Mouse (Mus musculus) forebrain, embryonic 12.5 days (tissue): Measurements from ENCODE around the gene Tcl1b1. TPM values are rescaled to one million over a fixed set of nuclear protein-coding genes. Genes with fewer than 3 reads are reported as not detected.

Source experiments
- ATAC-seq: fragments of 200-750 bp; cut with Nextera tagmentation; 2 replicates; pipeline ENCODE4 v1.8.0; 2017; ENCODE audit warnings: moderate TSS enrichment; ENCODE audit not compliant: low FRiP score
- H3K27ac ChIP-seq: fragments of 300-500 bp; sonication (generic); 2 replicates; pipeline ENCODE4 v1.5.1; 2016; ENCODE audit warnings: mild to moderate bottlenecking
- H3K27me3 ChIP-seq: fragments of 300-500 bp; sonication (generic); 2 replicates; pipeline ENCODE4 v1.6.1; 2016; ENCODE audit warnings: mild to moderate bottlenecking
- H3K36me3 ChIP-seq: fragments of 300-500 bp; sonication (generic); replicated peaks from 2 replicates; pipeline ENCODE4 v1.6.1; 2016; ENCODE audit warnings: mild to moderate bottlenecking
- H3K4me1 ChIP-seq: fragments of 300-500 bp; sonication (generic); 2 replicates; pipeline ENCODE4 v1.6.1; 2016
- H3K4me2 ChIP-seq: fragments of 300-500 bp; sonication (generic); 2 replicates; pipeline ENCODE4 v1.6.1; 2016; ENCODE audit warnings: mild to moderate bottlenecking, moderate library complexity
- H3K4me3 ChIP-seq: fragments of 300-500 bp; sonication (generic); replicated peaks from 2 replicates; pipeline ENCODE4 v1.5.1; 2016; ENCODE audit warnings: mild to moderate bottlenecking
- H3K9ac ChIP-seq: fragments of 300-500 bp; sonication (generic); 2 replicates; pipeline ENCODE4 v1.6.1; 2016; ENCODE audit warnings: mild to moderate bottlenecking
- H3K9me3 ChIP-seq: fragments of 300-500 bp; sonication (generic); 2 replicates; pipeline ENCODE4 v1.6.1; 2016
- WGBS: fragments of 180-500 bp; shearing (Covaris S2); methylation state at CpG from one replicate; pipeline ENCODE4 v1.1.7; 2016; 5-methylcytosine and 5-hydroxymethylcytosine counted together
- polyA plus RNA-seq: library from polyadenylated mRNA; unstranded; fragments of >200 nt; fragmentation: Nextera tagmentation; extraction: Ambion mirVana; gene quantifications from 2 replicates; pipeline ENCODE4 v1.2.1, GENCODE M21; 2016

The Tcl1b1 gene
- polyA plus RNA-seq, 1 experiment from 2014 or later: not detected

GRCm38 (mm10) chr12:105207071-105207470 is 47.6 kb downstream of the Tcl1b1 start:
- no peak for ATAC-seq
- H3K4me1 ChIP-seq: peaks cover 6% of the 10 kb centered on the region; the same call in 1 of the 2 replicates
- no peaks in the 10 kb centered on the region for H3K36me3 ChIP-seq
- H3K4me3 ChIP-seq: no peak overlapping the region
- no peaks in the 10 kb centered on the region for H3K27me3 ChIP-seq
- 65% methylated on average over 1 of the region's 1 CpGs for WGBS
- no peak overlapping the region for H3K27ac ChIP-seq
- H3K9me3 ChIP-seq: no peaks in the 10 kb centered on the region
- H3K9ac ChIP-seq: no peak overlapping the region
- H3K4me2 ChIP-seq: no peak overlapping the region

GRCm38 (mm10) chr12:105208441-105208840 is 49.0 kb downstream of the Tcl1b1 start:
- Histone ChIP-seq H3K4me1 (peaks cover 6% of the 10 kb centered on the region; the same call in 1 of the 2 replicates), H3K4me2 (no peak overlapping the region), H3K9ac (no peak overlapping the region; the same call in 1 of the 2 replicates), H3K4me3 (no peak overlapping the region), H3K27ac (no peak overlapping the region), H3K27me3 (no peaks in the 10 kb centered on the region), H3K36me3 (no peaks in the 10 kb centered on the region), H3K9me3 (no peaks in the 10 kb centered on the region)
- ATAC-seq: no peak
- WGBS: 93% methylated on average over 1 of the region's 1 CpGs

- no peak for ATAC-seq
- Histone ChIP-seq H3K9ac (no peak overlapping the region), H3K36me3 (no peaks in the 10 kb centered on the region), H3K9me3 (no peaks in the 10 kb centered on the region), H3K27ac (no peak overlapping the region), H3K4me2 (no peak overlapping the region), H3K4me3 (no peak overlapping the region), H3K27me3 (no peaks in the 10 kb centered on the region), H3K4me1 (peaks cover 6% of the 10 kb centered on the region; the same call in 1 of the 2 replicates)
- WGBS: 93% methylated on average over 7 of the region's 7 CpGs
Measured at GRCm38 (mm10) chr12:105209231-105209630, 49.7 kb downstream of the Tcl1b1 start.

Other genes with a start within 250 kb of the Tcl1b1 start
- gene Syne3, start 149.9 kb upstream of the Tcl1b1 start, polyA plus RNA-seq: 0.13 and 0.14 TPM in 2 replicates
- 158 and 173 TPM in 2 replicates for gene Glrx5, start 127.0 kb upstream of the Tcl1b1 start, polyA plus RNA-seq
- gene Tcl1b2, start 13.7 kb upstream of the Tcl1b1 start, polyA plus RNA-seq: not detected in 2 replicates
- gene Tcl1b5, start 16.7 kb downstream of the Tcl1b1 start, polyA plus RNA-seq: not detected in 2 replicates
- gene Tcl1b3, start 31.4 kb downstream of the Tcl1b1 start, polyA plus RNA-seq: not detected in 2 replicates
- gene Tcl1b4, start 42.3 kb downstream of the Tcl1b1 start, polyA plus RNA-seq: not detected in 2 replicates
- not detected in 2 replicates for gene Tcl1, start 63.1 kb downstream of the Tcl1b1 start, polyA plus RNA-seq
- 1.4 and 1.7 TPM in 2 replicates for gene Tunar, start 174.2 kb downstream of the Tcl1b1 start, polyA plus RNA-seq